Mouse (Mus musculus) MEL-GATA-1-ER (cell line): Measurements from ENCODE around the gene Prmt2.

Experiments used
- DNase-seq: peaks from one replicate; pipeline ENCODE4 v3.0.0-alpha.2; 2012; ENCODE audit warnings: low read depth; ENCODE audit errors: extremely low read depth

The Prmt2 gene

DNA sequence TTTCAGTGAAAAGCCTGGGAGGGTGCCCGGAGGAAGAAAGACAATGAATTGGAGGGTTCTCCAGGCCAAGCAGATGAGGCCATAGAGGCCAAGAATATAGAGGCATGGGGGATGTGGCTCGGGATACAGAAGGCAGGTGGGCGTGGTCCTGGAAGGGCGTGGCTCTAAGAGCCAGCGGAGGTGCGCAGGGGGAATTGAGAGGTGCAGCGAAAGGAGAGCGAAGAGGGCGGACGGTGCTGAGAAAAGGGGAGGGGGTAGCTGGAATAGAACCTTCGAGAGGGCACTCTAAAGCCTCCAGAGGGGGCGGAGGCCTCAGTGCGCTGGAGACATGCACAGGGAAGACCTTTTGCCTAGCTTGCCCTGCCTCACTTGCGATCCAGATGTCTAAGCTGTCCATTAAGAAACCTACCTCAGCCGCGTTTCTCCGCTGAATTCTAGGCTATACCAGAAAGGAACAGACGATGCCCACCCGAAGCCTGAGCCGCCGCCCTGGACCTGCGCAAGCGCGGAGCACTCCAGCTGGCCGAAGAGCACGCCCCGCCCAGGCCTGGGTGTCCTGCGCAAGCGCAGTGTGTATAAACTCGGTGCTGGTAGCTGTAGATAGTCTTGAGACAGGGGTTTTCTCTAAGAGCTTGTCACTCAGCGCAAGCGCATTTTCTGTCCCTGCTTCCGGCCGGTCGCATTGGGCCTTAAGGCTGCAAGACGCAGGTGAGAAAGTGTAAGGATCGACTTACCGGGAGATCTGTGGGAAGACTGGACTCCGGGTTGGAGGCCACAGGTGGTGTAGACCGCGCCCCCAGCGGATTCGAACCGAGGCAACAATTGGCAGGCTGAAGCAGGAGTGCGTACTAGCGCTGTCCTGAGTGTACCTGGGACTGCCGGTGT, at the start of gene Prmt2:
TSS of gene Prmt2 (minus strand) at position 525 of the 885 bp plus-strand sequence.
- DNase-seq: peak; percentile 80

DNA sequence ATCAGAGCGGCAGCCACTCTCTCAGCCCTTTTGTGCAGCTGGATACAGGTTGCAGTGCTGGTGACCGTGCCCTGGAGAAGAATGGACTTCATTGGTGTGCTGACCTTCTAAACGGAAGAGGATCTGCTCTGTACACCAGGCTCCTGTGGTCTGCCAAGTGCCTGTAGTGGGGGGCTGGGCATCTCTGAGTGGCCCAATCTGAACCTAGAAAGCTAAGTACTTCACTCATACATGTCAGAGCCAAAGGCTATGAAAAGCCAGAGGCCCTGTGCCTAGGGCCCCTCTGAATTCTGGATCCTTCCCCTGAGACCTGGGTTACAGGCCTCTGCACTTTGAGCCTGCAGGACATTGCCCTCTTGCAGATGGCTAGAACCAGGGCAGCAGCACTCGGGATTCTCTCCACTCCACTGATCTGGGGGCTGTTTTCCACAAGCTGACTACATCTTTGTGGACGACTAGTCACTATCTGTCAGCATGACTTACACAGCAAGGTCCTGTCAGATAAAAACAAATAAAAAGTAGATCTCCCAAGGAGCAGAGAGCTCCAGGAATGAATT, 41.0 kb upstream of the Prmt2 start:
- DNase-seq: no peak

DNA sequence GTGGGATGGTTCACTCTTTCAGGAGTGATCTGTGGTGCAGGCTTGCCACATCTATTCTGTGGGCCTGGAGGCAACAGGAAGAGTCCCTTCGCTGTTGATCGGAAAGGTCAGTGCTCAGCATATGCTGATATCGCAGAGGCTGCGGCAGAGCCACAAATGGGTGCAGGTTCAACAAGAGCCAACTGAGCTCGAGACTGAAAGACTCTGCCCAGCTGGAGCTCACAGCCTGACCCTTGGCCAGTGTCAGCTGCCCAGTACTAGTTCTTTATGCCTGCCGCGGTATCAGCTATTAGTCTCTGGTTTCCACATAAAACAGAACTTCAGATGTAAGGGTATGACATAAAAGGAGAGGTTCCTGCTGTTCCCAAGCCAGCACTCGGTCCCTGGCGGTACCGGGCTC, 37.6 kb upstream of the Prmt2 start:
- no peak for DNase-seq

- DNase-seq: no peak
Observed at GRCm38 (mm10) chr10:76271238-76271637, 33.6 kb upstream of the Prmt2 start.

DNA sequence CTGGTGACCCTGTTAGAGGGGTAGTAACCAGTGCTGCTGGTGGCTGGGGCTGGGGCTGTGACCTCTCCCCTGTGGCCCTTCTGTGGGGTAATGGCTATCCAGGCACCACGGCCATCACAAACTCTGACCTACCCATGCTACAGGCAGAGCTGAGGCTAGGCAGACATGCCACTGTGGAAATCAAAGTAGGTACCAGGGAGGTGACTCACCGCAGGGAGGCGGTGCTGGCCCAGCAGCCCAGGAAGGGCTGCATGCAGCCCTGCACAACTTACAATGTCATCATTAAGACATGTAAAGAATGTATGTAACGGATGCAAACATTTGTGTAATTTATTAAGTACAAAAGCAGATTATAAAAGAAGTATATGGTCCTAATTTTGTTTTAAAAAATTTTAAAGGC, 24.8 kb upstream of the Prmt2 start:
- DNase-seq: no peak

DNA sequence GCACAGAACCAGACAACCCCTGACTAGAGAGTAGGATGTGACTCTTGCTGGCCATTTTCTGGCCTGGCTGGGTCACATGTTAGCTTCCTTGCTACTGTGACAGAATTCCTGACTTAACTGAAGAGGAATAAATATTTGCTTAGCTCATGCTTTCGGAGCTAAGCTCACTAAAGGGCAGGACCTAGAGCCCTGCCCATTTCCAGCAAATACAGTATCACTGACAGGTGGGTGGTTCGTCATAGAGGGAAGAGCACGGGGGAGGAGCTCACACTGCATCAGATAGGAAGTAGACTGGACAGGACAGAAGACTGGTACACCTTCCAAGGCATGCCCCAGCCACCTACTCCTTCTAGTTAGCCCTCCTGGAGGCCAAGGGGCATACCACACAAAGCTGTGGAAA, 23.8 kb upstream of the Prmt2 start:
- DNase-seq: no peak

GRCm38 (mm10) chr10:76260358-76261059, 22.8 kb upstream of the Prmt2 start:
- no peak for DNase-seq

- DNase-seq: no peak
Observed at GRCm38 (mm10) chr10:76259566-76260232, 22.0 kb upstream of the Prmt2 start.

DNA sequence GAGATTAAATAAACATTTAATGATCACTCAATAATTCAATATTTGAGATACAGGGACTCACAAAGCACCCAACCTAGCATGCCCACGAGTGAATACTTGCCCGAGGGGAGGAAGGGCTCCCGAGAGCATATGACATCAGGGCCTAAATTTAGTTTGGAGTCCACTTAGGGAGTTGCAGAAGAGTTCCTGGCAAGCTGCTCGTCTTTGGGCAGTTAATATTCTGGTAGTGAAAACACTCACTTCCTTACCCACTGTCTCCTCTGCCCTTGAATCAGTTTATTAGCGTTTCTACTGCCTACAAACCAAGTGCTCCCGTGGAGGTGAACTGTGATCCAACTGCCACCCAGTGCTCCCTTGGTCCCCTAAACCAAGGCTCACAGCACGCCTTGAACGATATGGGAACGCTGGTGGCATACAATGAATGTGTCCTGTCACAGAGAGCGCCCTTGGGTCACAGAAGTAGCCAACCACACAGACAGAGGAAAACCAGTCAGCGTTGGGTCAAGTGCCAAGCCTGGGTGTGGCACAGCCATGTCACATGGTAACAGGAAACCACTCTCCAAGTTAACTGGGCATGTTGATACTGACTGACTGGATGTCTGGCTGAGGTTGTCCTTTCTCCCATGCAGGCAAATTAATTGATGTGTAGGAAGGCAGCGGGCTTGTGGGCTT, 20.2 kb upstream of the Prmt2 start:
- DNase-seq: no peak

DNA sequence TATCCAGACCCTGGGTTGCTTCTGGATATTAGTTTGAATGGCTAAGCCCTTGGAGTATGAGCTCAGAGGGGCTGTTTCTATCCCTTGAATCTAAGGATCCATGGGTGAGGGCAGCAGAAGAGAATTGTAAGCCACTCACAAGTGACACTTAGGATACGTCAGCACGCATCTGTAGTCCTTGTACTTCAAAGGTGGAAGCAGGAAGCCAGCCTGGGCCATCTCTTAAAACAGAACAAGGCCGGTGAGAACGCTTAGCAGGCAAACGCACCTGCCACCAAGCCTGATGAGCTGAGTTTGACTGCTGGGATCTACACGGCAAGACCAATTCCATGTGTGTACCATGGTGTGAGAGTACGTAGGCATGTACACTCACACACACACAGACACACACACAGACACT, 19.6 kb upstream of the Prmt2 start:
- no peak for DNase-seq

DNA sequence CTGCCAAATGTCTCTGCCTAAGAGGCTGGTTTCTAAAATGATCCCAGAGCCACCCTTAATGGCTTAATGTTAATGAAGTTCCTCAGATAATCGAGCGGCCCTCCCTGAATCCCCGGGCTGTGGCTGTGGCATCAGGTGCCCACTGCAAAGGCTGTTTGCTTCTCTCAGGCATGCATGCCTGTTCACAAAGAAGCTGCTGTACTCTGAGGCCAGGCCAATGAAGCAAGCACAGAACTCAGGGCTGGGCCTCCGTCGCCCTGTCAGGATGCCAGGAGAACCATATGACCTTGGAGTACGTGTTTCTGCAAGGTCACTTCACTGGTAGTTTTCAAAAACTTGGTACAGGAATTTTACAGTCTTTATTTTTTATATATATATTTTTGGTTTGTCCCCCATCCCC, 18.0 kb upstream of the Prmt2 start:
- no peak for DNase-seq

GRCm38 (mm10) chr10:76253536-76253935, 15.9 kb upstream of the Prmt2 start, which contains the start of gene S100b:
S100b (plus strand) TSS chr10:76253853.
- no peak for DNase-seq

GRCm38 (mm10) chr10:76253079-76253478, 15.4 kb upstream of the Prmt2 start:
- no peak for DNase-seq

- no peak for DNase-seq
Observed at GRCm38 (mm10) chr10:76250870-76251269, 13.2 kb upstream of the Prmt2 start.

DNA sequence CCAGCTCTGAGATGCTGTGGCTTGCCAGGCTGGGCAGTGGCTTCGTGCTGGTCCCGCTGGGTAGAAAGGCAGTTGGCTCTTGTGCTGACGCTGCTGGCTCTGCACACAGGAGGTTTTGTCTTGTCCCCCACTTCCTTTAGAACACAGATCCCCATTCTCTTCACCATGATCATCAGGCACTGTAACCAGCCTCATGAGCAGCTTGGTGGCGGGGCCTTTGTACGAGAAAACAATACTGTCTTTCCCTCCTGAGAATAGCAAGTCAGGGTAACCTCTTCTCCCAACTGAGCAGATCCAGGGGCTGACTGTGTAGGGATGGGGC, 10.9 kb upstream of the Prmt2 start:
- DNase-seq: no peak

GRCm38 (mm10) chr10:76247960-76248646, 10.4 kb upstream of the Prmt2 start:
- no peak for DNase-seq

DNA sequence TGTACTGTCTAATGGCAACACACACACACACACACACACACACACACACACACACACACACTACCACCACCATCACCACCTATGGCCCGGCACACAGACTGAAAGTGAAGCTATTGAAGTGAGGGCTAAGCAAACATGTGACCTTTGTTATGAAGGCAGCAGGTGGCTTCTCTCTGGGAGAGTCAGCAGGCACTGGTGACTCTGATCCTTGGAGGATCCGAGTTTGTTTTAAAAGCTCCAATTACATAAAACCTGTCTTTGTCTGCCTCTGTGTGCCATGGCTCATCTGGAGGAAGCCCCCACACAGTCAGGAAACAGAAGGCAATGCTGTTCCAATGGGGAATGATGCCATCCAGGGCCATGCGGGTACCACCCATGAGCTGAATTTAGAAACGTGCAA, 8.9 kb upstream of the Prmt2 start:
- no peak for DNase-seq

- no peak for DNase-seq
Observed at GRCm38 (mm10) chr10:76245106-76245505, 7.4 kb upstream of the Prmt2 start.

GRCm38 (mm10) chr10:76239401-76239800, 1.7 kb upstream of the Prmt2 start:
- no peak for DNase-seq

GRCm38 (mm10) chr10:76229627-76230026, 8.0 kb downstream of the Prmt2 start:
- no peak for DNase-seq

DNA sequence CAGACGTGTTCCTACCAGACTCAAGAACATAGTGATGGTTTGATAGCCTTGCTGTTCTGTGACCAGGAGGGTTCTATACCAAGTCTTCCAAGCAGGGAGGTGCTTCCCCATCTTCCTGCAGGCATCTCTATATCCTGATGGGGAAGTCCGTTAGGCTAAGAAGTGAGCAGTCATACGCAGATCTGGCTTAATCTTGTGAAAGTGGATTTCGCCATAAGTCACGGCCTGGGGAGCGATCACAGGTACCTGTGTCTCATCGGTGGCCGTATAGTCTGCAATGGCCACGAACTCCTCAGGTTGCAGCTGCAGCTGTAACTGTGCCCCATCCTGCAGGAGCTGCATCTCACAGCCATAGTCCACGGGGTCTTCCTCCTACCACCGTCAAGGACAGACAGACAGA, 11.7 kb downstream of the Prmt2 start:
- no peak for DNase-seq
